Mouse (Mus musculus) kidney, postnatal 0 days (tissue): Measurements from ENCODE around the gene Akr1c14. TPM values are rescaled to one million over a fixed set of nuclear protein-coding genes. Genes with fewer than 3 reads are reported as not detected.
"Not testable (repeated sequence)": the region's sequence is repeated elsewhere in the genome, so short reads cannot be mapped to it uniquely, and the experiment has no call there.

Experiments used
- ATAC-seq: fragments of 200-750 bp; cut with Nextera tagmentation; replicated peaks from 2 replicates; pipeline ENCODE4 v1.8.0; 2017; ENCODE audit warnings: low read depth, moderate number of reproducible peaks, moderate TSS enrichment, moderate library complexity; ENCODE audit not compliant: low FRiP score
- DNase-seq: peaks from one replicate; pipeline ENCODE4 v3.0.0-alpha.2; 2016; ENCODE audit warnings: low spot score
- H3K27ac ChIP-seq: fragments of 300-500 bp; sonication (generic); 2 replicates; pipeline ENCODE4 v1.5.1; 2014; ENCODE audit warnings: mild to moderate bottlenecking
- H3K27me3 ChIP-seq: fragments of 300-500 bp; sonication (generic); 2 replicates; pipeline ENCODE4 v1.6.1; 2014; ENCODE audit warnings: low read length, mixed read lengths; ENCODE audit not compliant: insufficient read depth
- H3K36me3 ChIP-seq: fragments of 300-500 bp; sonication (generic); 2 replicates; pipeline ENCODE4 v1.6.1; 2014; ENCODE audit warnings: low read length, mixed read lengths; ENCODE audit not compliant: insufficient read depth
- H3K4me1 ChIP-seq: fragments of 300-500 bp; sonication (generic); replicated peaks from 2 replicates; pipeline ENCODE4 v1.6.1; 2014; ENCODE audit warnings: antibody characterized with exemption, low read length, mixed read lengths; ENCODE audit not compliant: insufficient read depth
- H3K4me2 ChIP-seq: fragments of 300-500 bp; sonication (generic); 2 replicates; pipeline ENCODE4 v1.6.1; 2014; ENCODE audit warnings: mild to moderate bottlenecking, low read length, moderate library complexity, mixed read lengths
- H3K4me3 ChIP-seq: fragments of 300-500 bp; sonication (generic); replicated peaks from 2 replicates; pipeline ENCODE4 v1.5.1; 2014; ENCODE audit warnings: low read depth, low read length
- H3K9ac ChIP-seq: fragments of 300-500 bp; sonication (generic); 2 replicates; pipeline ENCODE4 v1.6.1; 2014; ENCODE audit warnings: low read depth, low read length
- H3K9me3 ChIP-seq: fragments of 300-500 bp; sonication (generic); replicated peaks from 2 replicates; pipeline ENCODE4 v1.6.1; 2016; ENCODE audit warnings: low read length, inconsistent platforms, mixed read lengths
- CTCF ChIP-seq: IDR thresholded peaks from 2 replicates; pipeline ENCODE4 v1.5.1; 2016; ENCODE audit warnings: antibody characterized with exemption, low read depth, mild to moderate bottlenecking, moderate library complexity
- WGBS: fragments of 180-500 bp; shearing (Covaris S2); extraction: QIAGEN DNeasy Blood & Tissue Kit; methylation state at CpG from one replicate; pipeline ENCODE4 v1.1.7; 2014; 5-methylcytosine and 5-hydroxymethylcytosine counted together
- polyA plus RNA-seq: library from polyadenylated mRNA; unstranded; fragments of >200 nt; fragmentation: Nextera tagmentation; extraction: Ambion mirVana; gene quantifications from 2 replicates; pipeline ENCODE4 v1.2.1, GENCODE M21; 2015

Akr1c14 gene
- polyA plus RNA-seq, 1 experiment from 2014 or later: 2.0 TPM

DNA sequence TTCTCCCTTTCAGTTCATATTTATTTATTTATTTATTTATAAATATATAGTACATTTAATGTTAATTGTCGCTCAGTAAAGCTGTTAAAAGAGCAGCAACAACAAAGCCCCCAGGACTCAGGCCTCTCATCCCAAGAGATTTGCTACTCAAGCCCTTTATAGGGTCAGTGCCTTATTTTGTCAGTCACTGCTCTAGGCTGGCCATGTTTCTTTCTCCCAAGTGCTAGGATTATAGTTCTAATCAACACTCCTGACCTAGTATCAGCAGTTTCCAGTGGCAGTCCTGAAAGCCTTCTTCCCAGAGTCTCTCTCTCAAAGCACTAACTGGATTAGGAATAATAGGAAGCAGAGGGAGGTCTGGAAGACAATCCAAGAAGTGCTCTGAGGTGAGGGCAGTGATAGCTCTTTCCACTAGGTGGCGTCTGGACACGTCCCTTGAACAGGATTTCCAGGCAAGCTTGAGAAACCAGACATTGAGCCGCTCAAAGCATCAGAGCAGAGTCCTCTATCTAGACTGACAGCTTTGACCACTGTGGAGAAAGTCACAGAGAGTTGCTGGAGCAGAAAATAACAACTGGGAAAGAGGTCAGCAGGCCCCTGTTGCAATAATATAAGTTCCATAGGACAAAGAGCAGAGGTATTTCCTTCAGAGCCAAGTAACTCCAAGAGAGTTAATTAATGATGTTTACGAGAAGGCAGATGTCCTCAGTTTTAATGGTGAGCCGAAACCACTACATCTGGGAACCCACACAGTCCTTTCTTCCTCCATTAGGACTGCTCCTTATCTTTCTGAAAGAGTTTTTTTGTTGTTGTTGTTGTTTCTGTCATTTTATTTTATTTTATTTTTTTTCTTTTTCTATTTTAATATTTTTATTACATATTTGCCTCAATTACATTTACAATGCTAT lies 61.7 kb downstream of the Akr1c14 start:
- peak; percentile 85 for TF ChIP-seq CTCF
- Histone ChIP-seq H3K36me3 (no peaks in the 10 kb centered on the region), H3K4me2 (no peak overlapping the region), H3K4me3 (no peak overlapping the region), H3K27ac (no peak overlapping the region), H3K9me3 (no peaks in the 10 kb centered on the region), H3K9ac (no peak overlapping the region), H3K27me3 (no peaks in the 10 kb centered on the region), H3K4me1 (no peaks in the 10 kb centered on the region)
- ATAC-seq: peak; percentile 93
- DNase-seq: peak; percentile 79
- WGBS: 31% methylated on average over 6 of the region's 6 CpGs

DNA sequence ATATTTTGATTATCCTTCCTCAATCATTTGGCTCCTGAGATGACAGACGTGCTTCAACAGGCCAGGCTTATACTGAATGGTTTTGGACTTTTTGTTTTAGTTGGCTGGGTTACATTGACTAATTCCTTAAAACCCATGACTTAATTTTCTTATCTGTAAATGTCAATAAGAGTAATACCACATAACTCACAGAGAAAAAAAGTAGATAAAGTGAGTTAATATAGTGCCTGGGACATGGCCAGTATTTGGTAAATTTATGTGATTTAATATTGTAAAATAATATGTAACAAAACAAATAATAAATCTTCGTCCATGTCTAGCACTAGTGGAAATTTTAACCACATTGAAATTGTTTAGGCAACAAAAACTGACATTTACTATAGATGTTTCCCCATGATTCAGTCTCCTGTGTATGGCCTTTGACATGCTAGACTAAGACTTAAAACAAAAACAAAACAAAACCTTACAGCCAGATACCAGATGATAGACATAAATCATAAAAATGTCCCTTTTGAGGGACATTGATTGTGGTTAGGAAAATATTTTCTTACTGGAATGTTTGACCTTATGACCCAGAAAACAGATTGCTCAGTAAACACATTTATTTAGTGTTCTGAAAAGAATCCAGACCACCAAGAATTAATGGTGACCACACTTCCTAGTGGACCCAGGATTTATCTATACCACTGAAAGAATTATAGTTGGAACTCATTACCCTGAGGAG lies 70.5 kb downstream of the Akr1c14 start:
- WGBS: 50% methylated on average over 2 of the region's 2 CpGs
- TF ChIP-seq CTCF: no peak
- no peaks in the 10 kb centered on the region for H3K9me3 ChIP-seq
- H3K27me3 ChIP-seq: no peaks in the 10 kb centered on the region
- H3K4me2 ChIP-seq: no peak overlapping the region
- peak; percentile 57; the same call in 1 of the 2 replicates for ATAC-seq
- no peak overlapping the region for H3K27ac ChIP-seq
- no peaks in the 10 kb centered on the region for H3K4me1 ChIP-seq
- H3K9ac ChIP-seq: no peak overlapping the region
- H3K4me3 ChIP-seq: no peak overlapping the region
- H3K36me3 ChIP-seq: no peaks in the 10 kb centered on the region
- peak; percentile 83 for DNase-seq

- no peak overlapping the region for H3K27ac ChIP-seq
- H3K36me3 ChIP-seq: no peaks in the 10 kb centered on the region
- no peak overlapping the region for H3K4me3 ChIP-seq
- peak; percentile 8 for DNase-seq
- no peak overlapping the region for H3K4me2 ChIP-seq
- WGBS: 53% methylated on average over 7 of the region's 7 CpGs
- no peaks in the 10 kb centered on the region for H3K4me1 ChIP-seq
- no peaks in the 10 kb centered on the region for H3K27me3 ChIP-seq
- H3K9me3 ChIP-seq: no peaks in the 10 kb centered on the region
- ATAC-seq: no peak
- TF ChIP-seq CTCF: no peak
- no peak overlapping the region for H3K9ac ChIP-seq
Measured at GRCm38 (mm10) chr13:4123146-4123545, 74.3 kb downstream of the Akr1c14 start.

DNA sequence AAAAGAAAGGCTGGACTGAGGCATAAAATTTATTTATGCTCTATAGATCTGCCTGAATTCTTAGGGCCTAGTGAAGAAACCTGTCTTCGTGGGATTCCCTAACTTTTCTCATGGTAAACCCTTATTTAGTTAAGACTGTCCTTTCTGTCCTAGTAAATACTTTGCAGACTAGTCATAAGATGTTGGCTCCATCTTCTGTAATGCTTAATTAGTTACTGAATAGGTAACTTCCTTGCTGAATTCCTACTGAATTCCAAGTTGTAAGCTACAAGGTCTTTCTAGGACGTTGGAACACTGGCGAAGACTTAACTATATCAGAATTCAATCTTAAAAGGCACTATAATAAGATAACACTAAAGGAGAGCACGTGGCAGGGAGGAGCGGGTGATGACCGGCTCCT lies 75.7 kb downstream of the Akr1c14 start:
- H3K36me3 ChIP-seq, DNase-seq, ATAC-seq, H3K27ac ChIP-seq, H3K4me3 ChIP-seq, H3K9me3 ChIP-seq, H3K4me2 ChIP-seq, H3K27me3 ChIP-seq, H3K9ac ChIP-seq, H3K4me1 ChIP-seq: not testable (repeated sequence)
- 89% methylated on average over 6 of the region's 6 CpGs for WGBS

DNA sequence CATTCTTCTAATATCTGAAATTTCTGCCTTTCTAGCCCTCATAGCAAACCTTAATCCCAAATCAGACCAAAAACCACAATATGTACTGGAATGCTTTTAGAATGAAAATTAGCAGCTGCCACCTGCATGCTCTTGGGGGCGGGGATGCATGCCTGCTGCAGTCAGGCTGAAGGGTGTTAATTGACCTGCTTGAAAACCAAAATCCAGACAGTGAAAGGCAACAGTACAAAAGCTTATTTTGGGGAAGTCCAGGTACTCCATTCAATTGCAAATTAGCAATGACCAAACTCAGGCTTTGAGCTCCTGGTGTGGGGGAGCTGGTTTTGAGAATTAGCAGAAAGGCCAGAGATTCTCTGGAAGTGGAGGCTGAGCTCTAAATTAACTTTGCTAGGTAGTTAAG lies 77.0 kb downstream of the Akr1c14 start:
- DNase-seq, H3K27me3 ChIP-seq, H3K36me3 ChIP-seq, H3K4me3 ChIP-seq, H3K9me3 ChIP-seq, H3K9ac ChIP-seq, H3K4me2 ChIP-seq, H3K27ac ChIP-seq, ATAC-seq, H3K4me1 ChIP-seq: not testable (repeated sequence)
- 87% methylated on average over 1 of the region's 1 CpGs for WGBS

GRCm38 (mm10) chr13:4129100-4129499 lies 80.3 kb downstream of the Akr1c14 start:
- H3K27ac ChIP-seq: no peak overlapping the region
- DNase-seq (peak; percentile 54), ATAC-seq (no peak)
- no peaks in the 10 kb centered on the region for H3K4me1 ChIP-seq
- 30% methylated on average over 5 of the region's 5 CpGs for WGBS
- peak; percentile 74 for TF ChIP-seq CTCF
- no peak overlapping the region for H3K4me2 ChIP-seq
- H3K36me3 ChIP-seq: no peaks in the 10 kb centered on the region
- H3K9ac ChIP-seq: no peak overlapping the region
- H3K27me3 ChIP-seq: no peaks in the 10 kb centered on the region
- no peak overlapping the region for H3K4me3 ChIP-seq
- H3K9me3 ChIP-seq: no peaks in the 10 kb centered on the region
